Mouse (Mus musculus): ENCODE measurements around the gene Podn.
"Not testable (repeated sequence)": the region's sequence is repeated elsewhere in the genome, so short reads cannot be mapped to it uniquely, and the experiment has no call there.

Gene Podn

DNA sequence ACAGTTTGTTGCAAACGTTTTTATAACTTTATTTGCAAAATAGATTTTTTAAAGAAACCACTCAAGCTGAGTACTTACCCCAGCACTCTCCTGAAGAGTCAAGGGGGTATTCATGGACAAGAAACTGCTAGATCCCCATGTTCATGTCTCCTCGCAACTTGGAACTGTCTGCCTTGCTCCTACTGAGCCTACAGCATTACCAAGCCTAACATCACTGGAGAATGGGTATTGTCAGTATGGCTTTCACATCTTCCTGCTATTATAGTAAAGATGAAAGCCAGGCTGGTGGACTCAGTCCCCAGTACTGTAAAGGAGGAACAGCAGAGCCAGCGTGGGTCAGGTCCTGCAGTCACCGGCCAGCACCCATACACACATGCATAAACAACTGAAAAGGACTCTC lies at the start of gene Podn:
TSS of gene Podn (minus strand) at position 101 of the 400 bp plus-strand sequence.
- DNase-seq (ENCODE audit: low read depth, low spot score): no peak

DNA sequence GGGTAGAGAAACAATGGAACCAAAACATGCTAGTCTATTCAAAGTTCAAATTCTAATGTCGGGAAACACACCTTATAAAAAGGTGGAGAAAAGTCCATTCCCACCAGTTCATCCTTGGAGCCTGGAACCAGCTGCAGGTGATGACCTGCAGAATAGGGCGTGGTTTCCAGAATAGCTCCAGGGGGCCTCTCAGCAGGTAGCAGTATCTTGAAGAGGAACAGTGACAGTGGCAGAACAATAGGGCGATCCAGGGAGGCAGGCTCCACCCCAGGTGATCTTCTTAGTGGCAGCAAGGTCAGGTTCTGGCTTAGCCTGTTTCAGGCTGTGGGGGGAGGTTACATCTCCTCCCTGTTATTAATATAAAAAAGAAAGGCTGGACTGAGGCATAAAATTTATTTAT lies 49.3 kb upstream of the Podn start:
- not testable (repeated sequence) for DNase-seq (ENCODE audit: low read depth, low spot score)

DNA sequence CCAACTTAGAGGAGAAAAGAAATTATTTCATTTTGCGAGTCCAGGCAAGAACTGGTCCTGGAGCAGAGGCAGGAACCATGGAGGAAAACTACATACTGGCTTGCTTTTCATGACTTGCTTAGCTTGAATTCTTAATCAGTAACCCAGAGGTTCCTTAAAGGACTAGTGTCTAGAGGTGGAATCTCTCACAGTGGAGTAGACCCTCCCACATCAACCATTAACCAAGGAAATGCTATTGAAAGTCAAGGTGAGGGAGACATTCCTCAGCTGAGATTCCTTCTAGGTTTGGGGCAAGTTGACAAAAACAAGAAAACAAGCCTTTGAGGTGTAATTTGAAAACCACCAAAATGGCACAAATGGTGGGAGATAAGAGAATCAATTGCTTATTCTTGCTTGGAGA lies 48.6 kb upstream of the Podn start, which contains the start of gene Scp2:
TSS of gene Scp2 (minus strand) at position 119 of the 400 bp plus-strand sequence.
- no peak for DNase-seq (ENCODE audit: low read depth, low spot score)

DNA sequence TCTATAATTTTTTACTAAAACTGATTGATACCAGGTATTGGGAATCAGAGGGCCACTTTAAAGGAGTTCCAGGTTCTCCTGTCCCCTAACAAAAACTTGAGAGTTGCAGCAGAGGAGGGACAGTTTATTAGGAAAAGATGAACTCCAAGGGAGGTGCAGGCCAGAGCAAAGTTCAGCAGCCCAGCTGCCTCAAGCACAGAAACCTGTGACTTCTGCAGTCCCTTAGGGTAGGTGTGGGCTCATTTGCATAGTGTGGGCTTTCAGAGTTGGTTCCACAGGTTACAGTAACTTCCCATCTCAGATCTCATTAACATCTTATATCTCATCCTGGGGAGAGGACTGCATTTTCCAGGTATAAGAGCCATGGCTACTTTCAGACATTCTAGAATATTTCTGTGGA lies 47.5 kb upstream of the Podn start:
- no peak for DNase-seq (ENCODE audit: low read depth, low spot score)

DNA sequence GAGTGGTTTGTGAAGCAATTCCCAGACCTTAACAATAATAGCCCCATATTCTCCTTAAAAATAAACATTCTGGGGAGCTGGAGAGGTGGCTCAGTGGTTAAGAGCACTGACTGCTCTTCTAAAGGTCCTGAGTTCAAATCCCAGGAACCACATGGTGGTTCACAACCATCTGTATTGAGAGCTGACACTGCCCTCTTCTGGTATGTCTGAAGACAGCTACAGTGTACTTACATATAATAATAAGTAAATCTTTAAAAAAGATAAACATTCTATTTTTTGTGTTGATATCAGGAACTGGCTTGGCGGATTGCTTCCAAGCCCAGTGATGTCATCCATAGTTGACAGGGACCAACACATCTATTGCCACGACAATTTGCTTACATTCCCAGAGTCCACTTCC lies 46.9 kb upstream of the Podn start:
- not testable (repeated sequence) for DNase-seq (ENCODE audit: low read depth, low spot score)

DNA sequence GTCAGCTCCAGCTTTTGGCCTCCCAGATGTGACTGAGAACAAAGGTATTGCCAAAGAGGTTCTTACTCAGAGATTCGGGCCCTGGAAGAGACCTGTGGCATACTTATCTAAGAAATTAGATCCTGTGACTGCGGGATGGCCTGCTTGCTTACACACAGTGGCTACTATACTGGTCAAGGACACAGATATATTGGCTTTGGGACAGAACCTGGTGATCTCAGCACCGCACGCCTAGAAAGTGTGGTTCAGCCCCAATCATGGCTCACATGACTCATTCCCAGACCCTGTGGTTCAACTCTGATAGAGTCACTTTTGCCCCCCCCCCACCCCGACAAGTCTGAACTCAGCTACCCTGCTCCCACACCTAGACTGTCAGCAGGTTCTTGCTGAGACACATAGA lies 40.7 kb upstream of the Podn start:
- DNase-seq (ENCODE audit: low read depth, low spot score): no peak

DNA sequence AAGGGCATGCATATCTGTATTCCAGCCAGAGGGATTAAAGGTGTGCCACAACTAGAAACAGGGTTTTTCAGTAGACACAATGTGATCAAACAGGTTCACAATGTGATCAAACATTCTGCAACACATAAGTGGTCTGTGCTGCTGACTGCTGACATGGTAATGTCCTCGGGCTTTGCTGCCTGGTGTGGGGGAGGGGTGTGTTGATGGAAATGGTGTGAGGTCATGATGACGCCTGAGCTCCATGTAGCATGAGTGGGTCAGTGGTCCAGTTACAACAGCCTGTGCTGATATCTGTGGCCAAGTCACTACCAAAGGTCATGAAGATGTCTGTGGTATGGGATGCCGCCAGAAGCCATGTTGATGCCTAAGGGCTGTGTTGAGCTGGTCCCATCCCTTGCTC lies 34.2 kb upstream of the Podn start:
- DNase-seq (ENCODE audit: low read depth, low spot score): no peak

DNA sequence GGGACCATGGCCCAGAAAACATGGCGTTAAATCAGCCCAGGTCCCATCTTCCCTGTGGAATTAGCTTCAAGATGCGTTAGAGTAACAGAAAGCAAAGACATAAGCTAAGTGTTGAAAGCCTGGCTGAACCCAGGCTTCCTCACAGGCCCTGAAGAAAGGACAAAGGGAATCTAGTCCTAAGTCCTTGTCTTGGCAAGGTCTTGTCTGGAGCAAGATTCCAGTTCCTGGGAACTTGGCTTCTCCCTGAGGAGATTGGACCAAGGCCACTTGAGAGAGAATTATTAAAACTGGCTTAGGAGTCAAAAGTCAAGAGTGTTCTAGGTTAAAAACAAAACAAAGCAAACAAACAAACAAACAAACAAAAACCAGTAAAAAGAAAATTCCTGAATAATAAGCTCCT lies 32.1 kb upstream of the Podn start:
- DNase-seq (ENCODE audit: low read depth, low spot score): no peak

DNA sequence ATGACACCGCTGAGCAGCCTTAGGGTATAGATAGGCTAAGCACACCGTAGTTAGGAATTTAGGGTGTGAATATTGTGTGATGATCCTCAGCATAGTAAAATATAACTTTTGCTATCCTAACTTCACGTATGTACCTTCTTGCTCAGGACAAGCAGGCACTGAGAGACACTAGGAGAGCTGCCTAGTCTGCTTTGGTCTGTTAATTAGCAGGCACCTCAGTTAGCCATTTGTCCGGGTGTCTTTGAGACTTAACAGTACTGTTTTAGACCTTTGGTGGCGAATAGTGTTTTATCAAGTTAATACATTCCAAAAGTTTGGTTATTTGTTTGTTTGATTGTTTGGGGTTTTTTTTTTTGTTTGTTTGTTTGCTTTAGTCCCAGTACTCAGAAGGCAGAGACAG lies 31.3 kb upstream of the Podn start:
- DNase-seq (ENCODE audit: low read depth, low spot score): no peak

DNA sequence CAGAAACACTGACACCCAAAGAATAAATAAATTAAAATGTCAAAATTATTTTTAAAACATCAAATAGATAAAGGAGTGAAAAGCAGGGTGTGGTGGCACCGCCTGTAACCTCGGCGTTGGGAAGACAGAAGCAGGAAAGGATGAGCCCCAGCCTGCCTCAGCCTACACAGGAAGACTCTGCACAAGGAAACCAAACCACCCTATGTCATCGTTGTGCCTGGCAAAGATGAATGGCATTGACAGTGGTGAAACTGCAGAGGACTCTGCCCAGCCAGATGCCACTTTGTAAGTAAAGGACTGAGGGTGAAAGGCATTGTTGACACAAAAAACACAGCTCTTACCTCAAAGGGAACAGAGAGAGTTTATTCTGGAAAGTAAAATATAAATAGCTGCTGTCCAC lies 30.0 kb upstream of the Podn start:
- DNase-seq (ENCODE audit: low read depth, low spot score): no peak

DNA sequence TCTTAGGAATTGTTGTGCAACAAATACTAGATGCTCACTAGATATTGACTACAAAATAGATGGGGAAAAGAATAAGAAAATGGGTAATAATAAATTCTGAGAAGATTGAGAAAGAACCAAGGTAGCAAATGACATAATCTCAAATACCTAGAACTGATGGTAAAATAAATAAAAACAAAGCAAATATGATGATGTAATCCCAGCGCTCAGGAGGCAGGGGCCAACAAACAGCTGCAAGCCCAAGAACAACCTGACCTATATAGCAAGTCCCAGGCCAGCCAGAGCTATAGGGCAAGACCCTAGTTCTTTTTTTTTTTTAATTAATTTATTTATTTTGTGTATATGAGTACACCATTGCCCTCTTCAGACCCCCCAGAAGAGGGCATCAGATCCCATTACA lies 27.9 kb upstream of the Podn start:
- DNase-seq (ENCODE audit: low read depth, low spot score): no peak

DNA sequence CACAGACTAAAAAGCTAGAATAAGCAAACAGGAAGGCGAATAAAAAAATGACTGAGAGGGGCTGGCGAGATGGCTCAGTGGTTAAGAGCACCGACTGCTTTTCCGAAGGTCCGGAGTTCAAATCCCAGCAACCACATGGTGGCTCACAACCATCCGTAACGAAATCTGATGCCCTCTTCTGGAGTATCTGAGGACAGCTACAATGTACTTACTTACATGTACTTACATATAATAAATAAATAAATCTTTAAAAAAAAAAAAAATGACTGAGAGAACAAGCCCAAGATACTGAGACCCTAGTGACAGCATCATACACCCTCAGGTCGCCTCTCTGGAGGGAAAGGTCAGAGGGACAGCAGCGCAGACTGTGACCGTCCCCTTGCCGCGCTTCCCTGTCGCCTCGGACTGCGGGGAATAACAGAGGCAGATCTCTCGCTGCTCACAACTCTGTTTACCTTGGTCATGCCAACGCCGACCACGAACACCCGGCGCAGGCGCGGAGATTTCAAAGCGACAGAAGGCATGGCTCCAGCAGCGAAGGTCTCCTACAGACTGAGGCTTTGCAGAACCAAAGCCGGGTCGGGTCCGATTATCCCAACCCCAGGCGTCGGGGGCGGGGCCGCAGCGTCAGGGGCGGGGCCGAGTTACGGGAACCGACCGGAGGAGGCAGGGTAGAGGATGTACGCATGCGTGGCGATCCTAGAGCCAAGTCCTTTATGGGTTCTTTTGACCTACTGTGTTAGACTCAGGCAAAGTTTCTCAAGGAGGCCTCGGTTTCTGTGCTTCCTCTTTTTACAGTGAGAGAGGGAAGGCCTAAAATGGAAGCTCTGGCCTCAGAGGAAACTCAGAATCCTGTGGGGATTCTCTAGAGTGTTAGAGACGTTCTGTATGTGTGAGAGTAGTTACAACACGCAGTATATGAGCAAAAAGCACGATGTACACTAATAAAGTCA lies 22.0 kb upstream of the Podn start:
- peak; percentile 81 for DNase-seq (ENCODE audit: low read depth, low spot score)

DNA sequence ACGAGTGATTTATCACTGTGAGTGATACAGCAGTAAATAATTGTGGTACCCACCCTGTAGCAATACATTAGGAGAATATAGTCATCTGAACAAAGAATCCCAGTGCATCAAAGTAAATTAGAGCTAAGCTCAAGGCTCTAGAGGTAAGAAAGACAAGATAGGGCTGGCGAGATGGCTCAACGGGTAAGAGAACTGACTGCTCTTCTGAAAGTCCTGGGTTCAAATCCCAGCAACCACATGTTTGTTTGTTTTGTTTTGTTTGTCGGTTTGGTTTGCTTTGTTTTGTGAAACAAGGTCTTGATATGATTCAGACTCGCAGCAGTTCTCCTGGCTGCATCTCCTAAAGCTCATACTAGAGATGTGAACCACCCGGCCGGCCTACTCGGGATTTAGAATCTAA lies 21.2 kb upstream of the Podn start:
- DNase-seq (ENCODE audit: low read depth, low spot score): no peak

DNA sequence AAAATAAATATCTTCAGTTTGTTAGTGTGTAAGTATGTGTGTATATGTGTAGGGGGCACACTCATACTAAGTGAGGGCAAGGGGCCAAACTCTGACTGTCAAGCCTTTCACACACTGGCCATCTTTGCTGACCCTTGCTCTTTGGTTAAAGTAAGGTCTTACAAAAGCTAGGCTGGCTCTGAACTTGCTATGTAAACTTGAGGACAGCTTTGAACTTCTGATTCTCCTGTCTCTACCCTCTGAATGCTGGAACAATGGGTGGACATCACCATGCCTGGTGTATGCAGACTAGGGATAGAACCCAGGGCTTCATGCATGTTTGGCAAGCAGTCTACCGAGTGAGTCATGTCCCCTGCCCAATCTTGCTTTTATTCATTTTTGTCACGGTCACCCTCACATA lies 20.2 kb upstream of the Podn start:
- DNase-seq (ENCODE audit: low read depth, low spot score): no peak

DNA sequence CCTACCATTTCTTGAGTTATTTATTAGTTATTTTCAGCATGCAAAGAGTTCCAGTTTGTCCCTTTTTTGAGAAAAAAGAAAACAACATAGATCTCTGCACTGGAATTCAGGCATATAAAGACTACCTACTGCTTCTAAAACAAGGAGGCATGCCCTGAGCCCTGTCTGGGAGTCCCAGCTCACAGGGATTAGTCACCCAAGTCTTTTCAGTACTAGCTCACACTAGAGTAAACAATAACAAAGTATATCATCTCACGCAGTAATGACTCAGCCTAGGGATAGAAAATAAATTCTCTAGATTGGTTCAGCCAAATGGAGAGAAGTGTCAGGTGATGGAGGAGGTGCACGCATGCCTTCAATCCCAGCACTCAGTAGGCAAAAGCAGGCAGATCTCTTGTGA lies 14.5 kb upstream of the Podn start:
- DNase-seq (ENCODE audit: low read depth, low spot score): no peak

DNA sequence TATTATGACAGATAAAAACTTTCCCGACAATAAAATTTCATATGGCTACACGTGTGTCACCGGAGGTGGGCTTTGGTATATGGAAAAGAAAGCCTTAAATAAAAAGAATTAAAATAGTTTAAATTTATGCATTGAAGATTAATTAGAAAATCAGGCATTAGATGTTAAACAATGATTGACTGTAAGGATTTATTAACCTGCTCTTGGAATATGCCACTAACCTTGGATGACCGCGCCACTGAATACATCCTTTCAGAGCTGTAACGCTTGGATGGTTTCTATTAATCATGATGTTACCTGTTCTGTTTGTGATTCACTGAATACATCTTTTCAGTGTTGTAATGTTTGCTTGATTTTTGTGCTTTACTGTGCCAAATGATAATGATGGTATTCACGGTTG lies 13.5 kb upstream of the Podn start:
- no peak for DNase-seq (ENCODE audit: low read depth, low spot score)

DNA sequence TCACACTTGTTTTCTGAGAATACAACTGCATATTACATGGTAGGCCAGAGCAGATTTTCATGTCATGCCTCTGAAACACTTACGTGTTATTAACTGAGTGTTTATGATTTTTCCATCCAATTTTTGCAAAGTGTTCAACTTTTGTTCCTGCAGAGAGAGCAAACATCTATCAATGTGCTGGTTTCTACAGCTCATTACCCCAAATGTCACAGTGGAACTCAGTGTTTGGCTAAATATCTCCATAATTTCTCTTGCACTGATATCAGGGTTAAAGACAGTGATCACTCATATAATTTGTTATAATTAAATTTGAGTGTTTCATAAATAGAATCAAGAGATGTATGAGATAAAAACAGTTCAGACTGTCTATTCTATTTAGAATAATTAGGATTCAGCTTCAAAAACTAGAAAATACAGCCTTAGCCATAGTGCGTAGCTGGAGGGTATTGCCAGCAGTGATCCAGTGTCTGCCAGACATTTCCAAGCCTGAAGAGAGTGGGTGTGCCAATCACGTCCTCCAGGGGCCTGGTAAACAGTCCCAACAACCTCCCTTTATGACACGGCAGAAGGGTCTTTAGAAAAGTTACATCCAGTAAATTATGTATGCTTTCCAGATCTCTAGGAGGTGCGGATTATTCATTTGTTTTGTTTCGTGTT lies 3.4 kb downstream of the Podn start:
- no peak for DNase-seq (ENCODE audit: low read depth, low spot score)

DNA sequence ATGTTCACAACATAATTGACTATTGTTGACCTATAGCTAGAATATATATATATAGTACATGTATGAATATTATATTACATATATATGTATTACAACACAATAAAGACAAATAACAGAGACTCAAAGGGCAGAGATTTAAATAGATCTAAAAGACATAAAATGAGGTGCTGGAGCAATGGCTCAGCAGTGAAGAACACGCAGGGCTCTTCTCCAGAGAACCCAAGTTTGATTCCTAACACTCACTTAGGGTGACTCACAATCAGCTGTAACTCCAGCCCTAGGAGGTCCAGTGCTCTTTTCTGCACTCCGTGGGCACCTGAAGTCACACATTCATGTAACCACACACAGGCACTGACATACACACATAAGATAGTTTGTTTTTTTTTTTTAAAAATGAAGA lies 12.3 kb downstream of the Podn start:
- DNase-seq (ENCODE audit: low read depth, low spot score): no peak

DNA sequence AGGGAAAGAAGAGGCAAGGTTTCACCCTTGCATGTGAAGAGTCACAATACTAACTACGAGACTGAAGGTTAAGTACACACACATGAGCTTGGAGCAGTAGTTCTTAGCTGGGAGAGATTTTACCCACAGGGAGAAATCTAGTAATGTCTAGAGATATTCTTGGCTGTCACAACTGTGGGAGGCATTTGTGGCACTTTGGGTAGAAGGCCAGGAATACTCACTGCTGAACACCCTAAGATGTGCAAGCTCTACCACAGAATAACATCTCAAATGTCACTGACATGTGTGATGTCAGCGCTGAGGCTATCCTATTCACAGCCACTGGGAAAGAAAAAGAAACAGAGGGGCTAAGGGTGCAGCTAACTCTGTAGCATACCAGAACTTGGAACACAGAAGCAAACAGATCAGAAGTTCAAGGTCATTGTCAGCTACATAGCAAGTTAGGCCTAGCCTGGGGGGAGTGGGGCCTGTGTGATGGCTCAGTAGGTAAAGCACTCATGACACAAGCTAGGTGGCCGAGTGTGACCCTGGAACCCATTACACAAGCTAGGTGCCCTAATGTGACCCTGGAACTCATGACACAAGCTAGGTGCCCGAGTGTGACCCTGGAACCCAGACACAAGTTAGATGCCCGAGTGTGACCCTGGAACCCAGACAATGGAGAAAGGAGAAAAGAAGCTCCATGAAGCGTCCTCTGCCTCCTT lies 13.1 kb downstream of the Podn start:
- no peak for DNase-seq (ENCODE audit: low read depth, low spot score)

DNA sequence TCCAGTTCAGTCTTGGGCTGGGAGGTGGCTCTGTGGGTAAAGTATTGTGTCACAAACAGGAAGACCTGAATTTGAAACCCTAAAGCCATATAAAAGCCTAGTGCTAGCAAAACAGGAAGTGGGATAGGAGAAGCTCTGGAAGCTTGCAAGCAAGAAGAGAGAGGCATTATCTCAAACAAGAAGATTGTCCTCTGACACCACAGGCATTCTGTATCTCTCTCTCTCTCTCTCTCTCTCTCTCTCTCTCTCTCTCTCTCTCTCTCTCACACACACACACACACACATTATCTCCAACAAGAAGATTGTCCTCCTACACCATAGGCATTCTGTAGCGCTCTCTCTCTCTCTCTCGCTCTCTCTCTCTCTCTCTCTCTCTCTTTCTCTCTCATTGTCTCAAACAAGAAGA lies 13.8 kb downstream of the Podn start:
- DNase-seq (ENCODE audit: low read depth, low spot score): no peak

DNA sequence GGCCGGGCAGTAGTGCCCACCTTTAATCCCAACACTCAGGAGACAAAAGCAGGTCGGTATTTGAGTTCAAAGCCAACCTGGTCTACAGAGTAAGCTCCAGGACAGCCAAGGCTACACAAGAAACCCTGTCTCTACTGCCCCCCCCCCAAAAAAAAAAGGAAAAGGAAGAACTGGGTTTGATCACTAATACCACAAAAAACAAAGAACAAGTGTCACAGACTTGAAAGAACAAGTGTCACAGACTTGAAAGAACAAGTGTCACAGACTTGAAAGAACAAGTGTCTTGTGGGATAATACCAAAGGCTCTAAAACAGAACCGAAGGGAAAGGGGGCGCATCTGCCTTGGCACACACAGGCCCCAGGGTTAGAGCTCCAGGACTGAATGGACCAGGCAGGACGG lies 15.4 kb downstream of the Podn start:
- no peak for DNase-seq (ENCODE audit: low read depth, low spot score)

DNA sequence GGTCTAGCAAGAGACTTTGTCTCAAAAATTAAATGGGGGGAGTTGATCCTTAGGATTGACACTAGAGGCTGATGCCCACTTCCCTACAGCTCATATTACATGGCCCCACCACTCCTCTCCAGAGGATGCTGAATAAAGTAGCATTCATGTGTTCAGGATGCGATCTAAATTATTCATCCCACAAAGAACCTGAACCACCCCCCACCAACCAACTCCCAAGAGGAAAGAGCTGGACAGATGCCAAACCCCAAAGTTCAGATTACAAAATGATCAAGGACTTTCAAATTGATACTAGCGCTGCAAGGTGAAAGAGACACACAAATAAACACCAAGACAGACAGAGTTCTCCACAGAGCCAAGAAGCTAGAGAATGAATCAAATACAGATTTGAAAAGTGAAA lies 16.5 kb downstream of the Podn start:
- no peak for DNase-seq (ENCODE audit: low read depth, low spot score)

All from c-Kit-negative CD71-positive TER-119-positive erythroid progenitor cells, embryonic 14.5 days (primary cell).